Mouse (Mus musculus): ENCODE measurements around the gene Cox4i2. TPM values are rescaled to one million over a fixed set of nuclear protein-coding genes. Genes with fewer than 3 reads are reported as not detected.

Cox4i2 gene
- polyA plus RNA-seq, 2 experiments = 23.7 to 33.6 TPM

- ATAC-seq (ENCODE audit: low FRiP score, low read depth) = no peak
- Histone ChIP-seq H3K9me3 (ENCODE audit: control insufficient read depth, low read length) (no peaks in the 10 kb centered on the region), H3K4me1 (ENCODE audit: control insufficient read depth, insufficient read depth, low read length) (peaks cover 20% of the 10 kb centered on the region), H3K27me3 (ENCODE audit: control insufficient read depth, insufficient read depth, low read length) (no peaks in the 10 kb centered on the region), H3K36me3 (ENCODE audit: control insufficient read depth, insufficient read depth, low read length) (no peaks in the 10 kb centered on the region; the same call in 1 of the 2 replicates), H3K27ac (replicated peaks; ENCODE audit: low read depth, low read length) (no peak overlapping the region), H3K4me3 (replicated peaks; ENCODE audit: low read length) (no peak overlapping the region), H3K9ac (ENCODE audit: low read depth, low read length, severe bottlenecking) (no peak overlapping the region), H3K4me2 (replicated peaks; ENCODE audit: low read depth, low read length, severe bottlenecking) (no peak overlapping the region)
- WGBS = 30% methylated on average over 5 of the region's 5 CpGs
- no peak for DNase-seq (ENCODE audit: low spot score)
- no peak for TF ChIP-seq POLR2A (IDR thresholded peaks at IDR 0.05; ENCODE audit: borderline replicate concordance, extremely low read depth, insufficient read depth, insufficient read length)
Measured at GRCm38 (mm10) chr2:152805111-152805490, 51.1 kb downstream of the Cox4i2 start.

- WGBS = 63% methylated on average over 2 of the region's 2 CpGs
- Histone ChIP-seq H3K27ac (replicated peaks; ENCODE audit: low read depth, low read length) (0 out of 2 replicates have a peak overlapping the region, but pooled peaks have one; percentile 11), H3K27me3 (ENCODE audit: control insufficient read depth, insufficient read depth, low read length) (no peaks in the 10 kb centered on the region)
Measured at GRCm38 (mm10) chr2:152806037-152806436, 52.1 kb downstream of the Cox4i2 start.

GRCm38 (mm10) chr2:152808178-152808577 lies 54.2 kb downstream of the Cox4i2 start:
- peaks cover 23% of the 10 kb centered on the region for H3K4me1 ChIP-seq (ENCODE audit: control insufficient read depth, insufficient read depth, low read length)
- ATAC-seq (ENCODE audit: low FRiP score, low read depth) (no peak), DNase-seq (ENCODE audit: low spot score) (no peak)
- no peak overlapping the region for H3K4me2 ChIP-seq (replicated peaks; ENCODE audit: low read depth, low read length, severe bottlenecking)
- no peak overlapping the region for H3K4me3 ChIP-seq (replicated peaks; ENCODE audit: low read length)
- H3K36me3 ChIP-seq (ENCODE audit: control insufficient read depth, insufficient read depth, low read length) = no peaks in the 10 kb centered on the region; the same call in 1 of the 2 replicates
- WGBS = 83% methylated on average over 3 of the region's 3 CpGs
- no peak overlapping the region for H3K9ac ChIP-seq (ENCODE audit: low read depth, low read length, severe bottlenecking)
- TF ChIP-seq POLR2A (IDR thresholded peaks at IDR 0.05; ENCODE audit: borderline replicate concordance, extremely low read depth, insufficient read depth, insufficient read length) = no peak
- H3K27me3 ChIP-seq (ENCODE audit: control insufficient read depth, insufficient read depth, low read length) = no peaks in the 10 kb centered on the region
- no peaks in the 10 kb centered on the region for H3K9me3 ChIP-seq (ENCODE audit: control insufficient read depth, low read length)
- no peak overlapping the region for H3K27ac ChIP-seq (replicated peaks; ENCODE audit: low read depth, low read length)

More at GRCm38 (mm10) chr2:152806037-152806436, 52.1 kb downstream of the Cox4i2 start:
- Histone ChIP-seq H3K9ac (ENCODE audit: low read depth, low read length, severe bottlenecking) (no peak overlapping the region), H3K4me1 (ENCODE audit: control insufficient read depth, insufficient read depth, low read length) (peaks cover 20% of the 10 kb centered on the region), H3K4me2 (replicated peaks; ENCODE audit: low read depth, low read length, severe bottlenecking) (no peak overlapping the region), H3K9me3 (ENCODE audit: control insufficient read depth, low read length) (no peaks in the 10 kb centered on the region), H3K4me3 (replicated peaks; ENCODE audit: low read length) (no peak overlapping the region), H3K36me3 (ENCODE audit: control insufficient read depth, insufficient read depth, low read length) (no peaks in the 10 kb centered on the region; the same call in 1 of the 2 replicates)
- DNase-seq (ENCODE audit: low spot score) (no peak), ATAC-seq (ENCODE audit: low FRiP score, low read depth) (no peak)
- no peak for TF ChIP-seq POLR2A (IDR thresholded peaks at IDR 0.05; ENCODE audit: borderline replicate concordance, extremely low read depth, insufficient read depth, insufficient read length)

DNA sequence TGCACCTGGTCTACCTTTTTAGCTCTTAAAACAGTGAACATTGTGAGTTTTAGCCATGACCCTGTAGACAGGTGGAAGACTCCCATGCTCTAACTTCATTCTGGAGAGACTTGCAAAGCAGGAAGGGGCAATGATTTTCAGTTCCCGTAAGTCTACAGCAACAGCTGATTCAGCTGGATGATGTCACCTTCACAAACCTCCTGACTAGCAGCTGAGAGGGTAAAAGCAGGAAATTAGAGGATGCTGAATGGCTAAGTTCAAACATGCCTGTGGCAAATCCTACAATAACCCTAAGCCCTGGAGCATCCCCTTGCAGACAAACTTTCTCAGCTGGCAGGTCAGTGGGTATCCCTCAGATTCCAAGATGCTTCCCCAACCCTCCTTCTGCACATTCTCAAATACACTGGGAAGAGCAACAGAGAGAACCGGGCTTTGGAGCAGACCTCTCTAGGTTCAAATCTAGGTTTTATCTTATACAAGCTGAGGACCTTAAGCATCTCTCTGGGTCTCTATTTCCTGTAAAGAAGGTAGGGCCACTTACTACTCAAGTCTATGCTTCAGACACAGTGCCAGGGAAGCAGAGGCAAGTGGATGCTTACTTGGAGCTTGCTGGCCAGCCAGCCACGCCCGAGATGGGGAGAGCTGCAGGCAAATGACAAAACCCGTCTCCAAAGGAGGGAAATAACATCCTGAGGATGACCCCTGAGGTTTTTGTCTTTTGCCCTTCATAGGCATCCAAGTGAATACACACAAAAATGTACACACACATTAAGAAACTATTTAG lies 56.4 kb downstream of the Cox4i2 start:
- DNase-seq (ENCODE audit: low spot score) (no peak), ATAC-seq (ENCODE audit: low FRiP score, low read depth) (no peak)
- no peaks in the 10 kb centered on the region for H3K27me3 ChIP-seq (ENCODE audit: control insufficient read depth, insufficient read depth, low read length)
- H3K4me2 ChIP-seq (replicated peaks; ENCODE audit: low read depth, low read length, severe bottlenecking) = no peak overlapping the region
- peaks cover 8% of the 10 kb centered on the region; the same call in 1 of the 2 replicates for H3K4me1 ChIP-seq (ENCODE audit: control insufficient read depth, insufficient read depth, low read length)
- H3K9me3 ChIP-seq (ENCODE audit: control insufficient read depth, low read length) = no peaks in the 10 kb centered on the region
- no peaks in the 10 kb centered on the region; the same call in 1 of the 2 replicates for H3K36me3 ChIP-seq (ENCODE audit: control insufficient read depth, insufficient read depth, low read length)
- 71% methylated on average over 5 of the region's 5 CpGs for WGBS
- no peak overlapping the region for H3K4me3 ChIP-seq (replicated peaks; ENCODE audit: low read length)
- H3K27ac ChIP-seq (replicated peaks; ENCODE audit: low read depth, low read length) = no peak overlapping the region
- H3K9ac ChIP-seq (ENCODE audit: low read depth, low read length, severe bottlenecking) = no peak overlapping the region
- no peak for TF ChIP-seq POLR2A (IDR thresholded peaks at IDR 0.05; ENCODE audit: borderline replicate concordance, extremely low read depth, insufficient read depth, insufficient read length)

DNA sequence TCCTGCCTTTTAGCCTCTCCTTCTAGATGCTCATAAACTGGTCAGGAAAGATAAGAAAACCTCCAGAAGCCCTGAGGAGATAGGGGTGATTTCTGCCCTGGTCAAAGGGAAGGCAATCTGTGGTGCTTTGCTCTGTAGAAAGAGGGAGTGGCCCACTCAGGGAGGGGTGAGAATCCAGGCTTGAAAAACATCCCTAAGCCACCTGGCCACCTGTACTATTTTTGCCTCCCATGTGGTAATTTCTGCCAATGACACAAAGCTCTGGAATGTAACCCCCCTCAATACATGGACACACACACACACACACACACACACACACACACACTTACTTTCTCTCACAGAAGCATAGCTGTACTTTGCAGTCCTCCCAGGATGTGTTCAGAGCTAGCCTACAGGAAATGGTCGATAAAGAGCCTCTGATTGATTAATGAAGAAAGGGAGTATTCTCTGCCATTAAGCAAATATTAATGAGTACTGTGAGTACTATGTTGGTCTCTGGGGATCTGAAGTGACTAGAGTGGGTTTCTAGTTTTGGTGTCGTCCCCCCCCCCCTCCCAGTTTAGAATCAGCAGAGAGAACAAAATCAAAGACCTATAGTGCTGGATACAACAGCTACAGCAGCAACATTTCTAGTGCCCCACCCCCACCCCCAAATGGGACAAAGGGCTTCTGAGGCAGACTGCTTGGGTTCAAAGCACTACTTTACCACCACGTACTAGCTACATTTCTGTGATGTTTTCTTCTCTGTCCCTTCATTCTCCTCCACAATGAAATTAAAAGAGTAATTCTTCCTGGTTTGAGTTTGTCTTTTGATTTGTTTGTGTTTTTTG lies 57.6 kb downstream of the Cox4i2 start:
- DNase-seq (ENCODE audit: low spot score) (no peak), ATAC-seq (ENCODE audit: low FRiP score, low read depth) (no peak)
- peaks cover 8% of the 10 kb centered on the region; the same call in 1 of the 2 replicates for H3K4me1 ChIP-seq (ENCODE audit: control insufficient read depth, insufficient read depth, low read length)
- no peak overlapping the region for H3K4me2 ChIP-seq (replicated peaks; ENCODE audit: low read depth, low read length, severe bottlenecking)
- H3K9me3 ChIP-seq (ENCODE audit: control insufficient read depth, low read length) = no peaks in the 10 kb centered on the region
- no peaks in the 10 kb centered on the region for H3K27me3 ChIP-seq (ENCODE audit: control insufficient read depth, insufficient read depth, low read length)
- TF ChIP-seq POLR2A (IDR thresholded peaks at IDR 0.05; ENCODE audit: borderline replicate concordance, extremely low read depth, insufficient read depth, insufficient read length) = no peak
- no peak overlapping the region for H3K9ac ChIP-seq (ENCODE audit: low read depth, low read length, severe bottlenecking)
- 43% methylated on average over 3 of the region's 3 CpGs for WGBS
- no peak overlapping the region for H3K27ac ChIP-seq (replicated peaks; ENCODE audit: low read depth, low read length)
- H3K4me3 ChIP-seq (replicated peaks; ENCODE audit: low read length) = no peak overlapping the region
- H3K36me3 ChIP-seq (ENCODE audit: control insufficient read depth, insufficient read depth, low read length) = peaks cover 3% of the 10 kb centered on the region; the same call in 1 of the 2 replicates
